Mouse (Mus musculus) heart, adult 9 months (tissue): ENCODE data around the gene Cchcr1.

Source experiments
- DNase-seq, 2 experiments: peaks; one replicate each; pipeline ENCODE4 v3.0.0; 2022; ENCODE audit warnings: low spot score in 2 of 2

Cchcr1 gene

DNA sequence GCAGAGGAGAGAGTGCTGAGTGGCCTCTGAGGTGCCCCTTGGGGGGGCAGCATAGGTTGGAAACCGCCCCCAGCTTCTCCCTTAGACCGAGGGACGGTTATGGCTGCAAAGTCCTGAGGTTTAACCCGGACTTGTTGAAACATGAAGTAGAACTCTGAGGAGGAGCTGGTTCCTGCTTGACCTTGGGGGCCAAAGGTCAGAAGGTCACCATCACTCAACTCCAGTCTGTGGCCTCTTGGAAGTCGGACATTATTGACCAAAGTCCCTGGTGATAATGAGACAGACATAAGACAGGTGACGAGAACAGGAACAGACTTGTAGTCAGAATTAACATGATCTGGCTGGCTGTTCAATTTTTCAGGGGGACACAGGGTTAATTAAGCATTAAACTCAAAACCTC lies 2.1 kb upstream of the Cchcr1 start:
- DNase-seq, result no peak

DNA sequence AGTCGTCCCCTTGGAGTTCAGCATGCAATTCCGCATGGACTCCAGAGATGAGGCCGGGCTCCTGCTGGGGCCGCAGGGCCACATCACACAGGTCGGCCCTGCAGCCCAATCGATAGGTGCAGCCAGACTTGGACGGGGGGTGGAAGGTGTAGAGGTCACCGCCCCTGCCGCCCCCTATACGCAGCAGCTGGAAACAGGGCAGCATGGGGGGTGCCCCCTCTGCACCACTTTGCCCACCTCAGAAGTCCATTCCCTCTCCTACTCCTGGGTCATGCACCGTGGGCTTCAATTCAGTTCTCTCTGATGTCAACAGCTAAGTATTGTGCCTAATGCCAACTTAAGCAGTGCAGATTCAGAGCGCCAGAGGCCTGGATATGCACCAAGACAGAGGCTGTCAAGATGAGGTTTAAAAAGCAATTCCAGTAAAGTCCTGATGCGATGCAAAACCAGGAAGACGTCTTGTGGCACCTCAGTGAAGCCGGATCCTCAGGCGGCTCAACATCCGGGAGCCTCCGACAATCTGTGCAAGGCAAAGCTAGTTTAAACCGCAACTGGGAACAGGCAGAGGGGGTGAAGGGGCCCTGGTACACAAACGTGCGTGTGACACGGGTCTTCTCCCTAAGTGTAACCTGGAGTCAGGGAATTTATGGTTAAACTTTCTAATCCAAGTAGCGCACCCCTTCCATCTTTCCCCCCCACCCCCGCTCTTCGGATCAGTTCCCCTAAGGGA lies 824 bp upstream of the Cchcr1 start:
- no peak for DNase-seq

DNA sequence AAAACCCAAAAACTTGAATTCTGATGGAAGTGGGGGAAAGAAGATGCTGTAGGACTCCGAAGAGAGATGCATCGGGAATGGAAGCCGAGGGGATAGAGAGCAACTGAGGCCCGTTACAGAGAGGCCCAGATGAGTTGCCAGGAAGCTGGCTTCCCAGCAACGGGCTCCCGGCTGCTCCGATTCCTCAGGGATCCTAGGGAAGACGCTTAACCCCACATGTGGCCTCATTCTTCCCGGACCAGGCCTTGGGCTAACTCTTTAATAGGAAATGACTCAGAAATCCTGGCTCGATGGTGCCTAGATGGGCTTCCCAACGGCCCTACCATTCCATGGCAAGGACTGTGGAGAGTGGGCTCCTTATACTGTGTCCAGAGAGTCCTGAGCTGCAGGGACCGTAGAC lies 626 bp downstream of the Cchcr1 start:
- DNase-seq, result peak in 1 of 2 experiments; percentile 24

DNA sequence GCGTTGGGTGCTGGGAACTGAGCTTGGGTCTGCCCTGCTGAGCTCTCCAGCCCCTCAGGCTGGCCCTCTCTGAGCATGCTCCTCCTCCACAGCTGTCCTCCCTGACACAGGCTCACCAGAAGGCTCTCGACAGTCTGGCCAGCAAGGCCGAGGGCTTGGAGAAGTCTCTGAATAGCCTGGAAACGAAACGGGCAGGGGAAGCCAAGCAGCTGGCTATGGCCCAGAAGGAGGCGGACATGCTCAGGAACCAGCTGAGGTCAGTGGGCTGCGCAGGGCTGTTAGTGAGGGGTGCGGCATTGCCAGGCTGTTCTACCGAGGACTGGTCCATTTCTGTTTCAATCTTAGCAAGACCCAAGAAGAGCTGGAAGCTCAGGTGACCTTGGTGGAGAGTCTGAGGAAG lies 7.5 kb downstream of the Cchcr1 start:
- no peak for DNase-seq

DNA sequence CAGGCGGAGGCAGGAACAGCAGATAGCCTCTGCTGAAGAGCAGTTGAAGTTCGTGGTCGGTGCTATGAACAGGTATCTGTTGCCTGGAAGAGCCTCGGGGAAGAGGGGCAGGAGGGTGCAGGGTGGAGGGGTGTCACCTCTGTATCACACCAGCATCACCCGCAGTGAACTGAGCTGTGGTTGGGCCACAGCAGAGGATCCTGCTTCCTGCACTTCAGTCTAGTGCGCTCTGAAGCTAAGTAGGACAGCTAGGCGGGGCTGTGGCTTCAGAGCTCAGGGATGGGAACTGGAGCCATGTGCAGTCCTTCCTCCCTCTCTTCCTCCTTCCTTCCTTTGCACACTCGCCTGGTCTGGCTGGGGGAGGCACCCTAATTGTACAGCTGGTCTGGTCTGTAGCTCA lies 9.7 kb downstream of the Cchcr1 start:
- no peak for DNase-seq

DNA sequence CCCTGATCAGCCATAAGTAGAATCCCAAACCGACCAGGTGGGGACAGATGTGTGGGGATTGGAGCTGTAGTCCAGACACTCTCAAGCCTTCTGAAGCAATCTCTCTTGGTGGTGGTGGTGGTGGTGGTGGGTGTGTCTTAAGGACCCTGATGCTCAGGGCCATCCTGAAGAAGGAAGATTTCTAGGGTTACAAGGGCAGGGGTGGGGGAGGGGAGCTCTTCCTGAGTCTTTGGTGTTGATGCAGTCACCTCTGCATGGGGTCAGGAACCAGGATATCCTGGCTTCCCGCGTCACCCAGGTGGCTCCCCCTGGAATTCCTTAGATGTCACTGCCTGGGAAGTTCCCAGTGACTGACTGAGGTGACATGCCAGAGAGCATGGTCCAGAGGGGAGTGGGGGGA lies 15.5 kb downstream of the Cchcr1 start:
- no peak for DNase-seq

DNA sequence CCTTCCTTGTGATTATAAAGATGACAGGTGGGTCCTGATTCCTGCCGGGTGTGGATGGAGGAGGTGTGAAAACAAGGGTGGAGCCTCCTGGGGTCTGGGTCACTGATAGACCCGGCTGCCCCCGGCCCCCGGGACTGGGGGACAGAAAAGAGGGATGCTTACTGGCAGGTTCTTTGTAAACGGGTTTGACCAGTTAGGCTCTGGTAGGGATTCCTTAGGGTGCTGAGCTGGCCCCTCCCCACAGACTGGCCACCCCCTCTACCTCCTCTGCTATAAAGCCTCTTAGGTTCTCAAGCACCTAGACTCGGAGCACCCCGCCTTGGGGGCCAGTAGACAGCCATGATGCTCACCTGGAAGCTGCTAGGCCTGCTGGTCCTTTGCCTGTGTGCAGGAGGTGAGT lies 16.0 kb downstream of the Cchcr1 start, which contains the start of gene Psors1c2:
Gene Psors1c2, plus strand, starts transcription at position 301 of the 400 bp plus-strand sequence.
- DNase-seq, result no peak

DNA sequence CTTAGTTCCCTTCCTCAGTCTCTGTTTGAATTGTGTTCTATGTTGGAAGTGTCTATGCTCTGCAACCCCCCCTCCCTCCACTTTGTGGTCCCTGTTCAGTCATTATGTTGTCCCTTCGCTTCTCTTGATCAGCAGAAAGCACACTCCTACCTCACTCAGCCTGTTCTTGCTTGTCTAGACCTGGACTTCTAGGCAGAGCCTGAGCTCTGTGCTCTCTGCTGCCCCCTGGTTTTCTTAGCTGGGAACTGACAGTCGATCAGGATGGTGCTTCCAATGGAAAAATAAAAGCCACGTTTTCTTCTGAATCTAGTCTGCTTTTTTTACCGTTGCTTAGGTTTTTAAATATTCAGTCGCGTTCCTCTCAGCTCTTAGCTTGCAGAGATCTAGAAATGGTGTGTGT lies 17.4 kb downstream of the Cchcr1 start:
- peak; percentile 31 to 56 for DNase-seq

DNA sequence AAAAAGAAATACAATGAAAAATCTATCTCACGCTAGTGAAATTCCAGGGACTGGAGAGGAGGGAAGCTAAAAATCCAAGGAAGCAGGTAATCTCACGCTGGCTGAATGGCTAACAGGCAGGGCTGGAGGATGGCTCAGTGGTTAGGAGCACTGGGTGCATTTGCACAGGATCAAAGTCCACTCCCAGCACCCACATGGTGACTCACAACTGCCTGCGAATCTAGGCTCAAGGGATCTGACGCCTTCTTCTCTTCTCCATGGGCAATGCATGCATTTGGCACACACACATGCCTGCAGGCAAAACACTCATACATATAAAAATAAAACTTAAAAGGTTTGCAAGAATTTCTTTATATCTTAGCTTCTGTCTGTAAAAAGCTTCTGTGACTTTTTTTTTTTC lies 20.5 kb downstream of the Cchcr1 start:
- no peak for DNase-seq

DNA sequence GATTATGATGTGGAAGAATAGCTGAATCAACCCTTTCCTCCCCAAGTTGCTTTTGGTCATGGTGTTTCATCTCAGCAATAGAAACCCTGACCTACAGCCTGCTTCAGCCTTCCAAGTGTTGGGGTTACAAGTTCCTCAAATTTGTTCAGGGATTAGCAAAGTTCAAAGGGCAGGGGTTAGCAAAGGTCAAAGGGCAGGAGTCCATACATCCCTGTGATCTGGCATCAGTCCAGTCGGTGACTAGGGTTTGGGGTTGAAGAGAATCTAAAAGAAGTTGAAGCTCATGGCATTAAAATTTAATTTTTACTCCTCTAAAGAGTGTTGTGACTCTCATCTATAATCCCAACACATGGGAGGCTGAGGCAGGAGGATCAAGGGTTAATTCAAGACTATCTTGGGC lies 21.6 kb downstream of the Cchcr1 start:
- no peak for DNase-seq

DNA sequence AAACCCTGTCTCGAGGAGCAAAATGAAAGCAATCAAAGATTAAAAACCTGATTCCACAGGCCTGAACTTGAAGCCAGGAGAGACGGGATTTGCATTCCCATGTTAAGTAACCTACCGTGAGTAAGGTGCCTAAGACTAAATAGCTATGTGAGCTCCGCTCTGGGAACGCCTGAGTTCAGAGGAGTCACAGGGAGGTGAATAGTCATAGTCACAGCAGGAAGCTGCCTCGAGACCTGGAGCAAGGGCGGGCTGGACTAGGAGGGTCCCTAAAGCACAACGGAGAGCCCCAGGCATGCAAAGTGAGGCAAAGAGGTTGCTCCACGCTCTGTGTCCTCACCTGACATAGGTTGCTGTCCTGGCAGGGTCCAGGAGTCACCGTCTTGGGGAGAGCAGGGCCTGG lies 22.6 kb downstream of the Cchcr1 start:
- no peak for DNase-seq

DNA sequence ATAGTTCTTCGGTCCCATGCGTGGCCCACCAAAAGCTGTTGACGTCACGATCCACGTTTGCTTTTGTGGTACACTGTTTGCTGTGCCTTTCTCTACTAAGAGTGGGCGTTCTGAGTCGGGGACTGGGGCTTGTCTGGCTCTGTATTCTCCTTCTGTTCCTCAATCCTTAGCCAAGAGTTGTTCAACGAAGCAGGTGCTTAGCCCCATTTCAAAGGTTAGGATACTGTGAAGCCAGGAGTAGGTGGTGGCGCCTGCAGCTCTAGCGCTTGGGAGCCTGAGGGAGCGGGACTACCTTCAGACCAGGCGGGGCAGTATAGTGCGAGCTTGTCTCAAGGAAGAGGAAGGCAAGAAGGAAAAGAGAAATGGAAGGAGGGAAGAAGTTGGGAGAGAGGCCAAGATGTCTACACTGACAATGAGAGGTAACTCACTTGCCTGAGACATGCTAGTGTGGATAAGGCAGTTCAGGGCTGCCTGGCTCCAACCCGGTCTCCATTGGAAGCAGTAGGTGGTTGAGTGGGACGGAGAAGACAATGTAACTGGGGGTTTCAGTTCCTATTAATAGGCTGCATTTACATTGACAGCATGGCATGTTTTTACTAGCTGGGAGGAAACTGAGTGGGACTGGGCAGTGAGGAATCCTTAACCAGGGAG lies 26.0 kb downstream of the Cchcr1 start:
- no peak for DNase-seq

DNA sequence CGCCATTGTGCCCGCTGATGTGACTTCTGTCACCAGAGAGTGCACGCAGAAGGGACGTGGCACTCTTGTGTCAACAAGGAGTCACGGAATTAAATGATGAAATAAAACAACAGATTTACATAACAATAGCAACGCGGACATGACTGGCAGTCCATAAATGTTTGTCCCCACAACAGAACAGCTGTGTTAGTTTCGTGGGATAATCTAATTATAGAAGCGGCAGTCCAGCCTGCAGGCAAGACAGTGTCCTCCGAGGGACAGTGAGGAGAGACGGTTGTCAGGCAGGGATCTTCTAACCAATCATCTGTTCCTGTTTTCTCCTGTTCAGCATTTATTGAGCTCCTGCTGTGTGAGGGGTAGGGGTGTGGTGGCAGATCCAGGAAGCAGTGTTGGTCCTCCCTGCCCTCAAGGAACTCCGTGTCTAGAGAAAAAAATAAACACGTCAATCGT lies 26.5 kb downstream of the Cchcr1 start:
- DNase-seq, result no peak

DNA sequence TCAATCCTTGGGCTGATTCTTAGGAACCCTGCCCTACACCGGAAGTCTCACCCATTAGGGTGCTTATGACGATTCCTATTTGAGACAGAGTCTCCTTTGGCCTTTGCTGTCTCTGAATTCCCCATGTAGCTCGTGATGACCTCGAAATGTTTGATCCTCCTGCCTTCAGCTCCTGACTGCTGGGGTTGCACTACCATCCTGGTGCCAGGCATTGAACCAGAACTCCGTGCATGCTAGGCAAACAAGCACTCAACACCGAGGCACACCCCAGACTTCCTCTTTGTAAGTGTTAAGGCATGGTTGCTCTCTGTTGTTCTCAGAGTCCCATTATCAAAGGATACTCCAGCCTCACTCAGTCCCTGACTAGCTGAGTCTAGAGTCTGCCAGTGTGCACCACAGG lies 27.1 kb downstream of the Cchcr1 start:
- no peak for DNase-seq

DNA sequence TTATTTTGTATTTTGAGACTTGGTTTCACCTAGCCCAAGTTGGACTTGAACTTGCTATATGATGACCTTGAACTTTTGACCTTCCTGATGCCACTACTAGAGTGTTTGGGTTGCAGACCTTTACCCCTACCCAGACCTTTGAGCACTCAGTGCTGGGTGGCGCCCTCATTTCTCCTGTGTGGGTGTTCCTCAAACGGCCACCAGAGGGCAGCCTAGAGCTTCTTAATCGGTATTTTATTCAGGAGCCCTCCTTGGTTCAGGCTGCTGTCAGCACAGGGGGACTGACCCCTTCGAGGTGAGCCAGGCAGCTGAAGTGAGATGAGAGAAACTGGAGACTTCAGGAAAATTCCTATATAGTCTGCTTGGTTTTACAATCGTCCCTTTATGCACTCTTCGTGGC lies 27.8 kb downstream of the Cchcr1 start:
- DNase-seq, result peak in 1 of 2 experiments; percentile 32

DNA sequence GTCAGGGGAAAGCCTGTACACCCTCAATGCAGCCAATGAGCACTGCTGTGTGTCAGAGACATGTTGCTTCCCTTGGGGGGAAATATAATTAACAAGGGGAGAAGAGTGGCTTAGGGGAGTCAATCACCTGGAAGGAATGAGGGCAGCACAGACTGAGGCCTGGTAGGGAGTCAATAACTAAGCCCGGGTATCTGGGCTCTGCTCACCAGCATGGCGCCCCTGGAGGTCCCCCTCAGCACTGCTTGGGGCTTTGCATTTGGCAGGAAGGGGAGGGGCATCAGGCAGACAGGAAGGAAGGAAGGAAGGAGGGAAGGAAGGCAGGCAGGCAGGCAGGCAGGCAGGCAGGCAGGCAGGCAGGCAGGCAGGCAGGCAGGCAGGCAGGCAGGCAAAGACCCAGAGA lies 30.6 kb downstream of the Cchcr1 start:
- DNase-seq, result no peak

DNA sequence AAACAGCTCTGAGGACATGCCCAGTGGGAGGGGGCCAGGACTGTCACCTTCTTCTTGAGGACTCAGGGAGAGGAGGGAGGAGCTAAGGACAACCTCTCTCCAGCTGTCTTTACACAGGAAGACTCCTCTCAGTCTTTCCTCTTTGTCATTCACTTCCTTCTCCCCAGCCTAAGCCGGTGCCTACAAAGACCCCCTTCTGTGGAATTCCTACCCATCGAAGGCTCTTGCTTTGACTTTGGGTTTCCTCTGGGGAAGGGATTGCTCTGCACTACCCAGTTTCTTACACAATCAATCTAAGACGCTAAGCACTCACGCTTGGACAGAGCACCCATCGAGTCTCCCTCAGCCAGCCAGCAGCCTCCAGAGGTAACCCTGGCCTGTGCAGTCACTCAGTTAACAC lies 31.7 kb downstream of the Cchcr1 start:
- no peak for DNase-seq

DNA sequence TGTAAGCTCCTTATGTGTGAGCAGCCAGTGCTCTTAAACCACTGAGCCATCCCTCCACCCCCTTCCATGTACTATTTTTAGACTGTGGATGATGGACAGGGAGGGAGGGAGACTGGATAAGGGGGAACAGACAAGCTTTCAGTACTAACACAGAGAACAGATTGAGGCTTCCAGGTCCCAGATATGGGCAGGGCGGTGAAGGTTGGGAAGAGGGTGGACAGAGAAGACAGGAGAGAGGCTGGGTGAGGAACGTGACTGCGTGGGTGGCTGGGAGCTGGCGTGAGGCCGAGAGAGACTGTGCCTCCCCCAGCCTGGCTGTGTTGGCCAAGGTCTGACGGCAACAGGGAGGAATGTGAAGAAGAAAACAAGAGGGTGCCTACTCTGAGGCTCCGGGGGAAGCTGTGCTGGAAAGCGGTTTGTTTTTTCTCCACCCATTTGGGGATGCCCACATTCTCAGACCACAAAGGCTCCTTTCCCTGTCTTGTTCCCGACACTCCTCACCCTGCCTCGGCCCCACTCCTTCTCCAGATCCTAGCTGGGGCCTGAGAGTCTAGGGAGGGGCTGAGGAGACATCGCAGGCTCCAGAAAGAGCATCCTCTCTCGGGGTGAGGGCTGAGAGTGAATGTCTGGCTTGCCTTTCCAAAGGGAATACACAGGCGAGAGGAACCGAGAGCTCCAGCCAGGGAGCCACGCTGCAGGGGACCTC lies 32.7 kb downstream of the Cchcr1 start:
- peak; percentile 83 to 89 for DNase-seq

DNA sequence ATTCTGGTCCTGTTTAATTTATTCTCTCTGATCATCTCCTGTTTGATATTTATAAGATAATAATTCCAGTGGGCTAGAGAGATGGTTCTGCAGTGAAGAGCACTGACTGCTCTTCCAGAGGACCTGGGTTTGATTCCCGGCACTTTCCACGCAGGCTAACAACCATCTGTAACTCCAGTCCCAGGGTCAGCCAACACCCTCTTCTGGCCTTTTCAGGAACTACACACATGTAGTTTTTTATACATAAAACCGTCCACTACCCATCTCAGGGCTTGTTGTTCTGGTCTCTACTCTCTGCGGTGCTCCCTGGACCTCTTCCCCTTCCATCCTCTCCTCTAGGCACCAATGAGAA lies 33.2 kb downstream of the Cchcr1 start:
- DNase-seq, result no peak

DNA sequence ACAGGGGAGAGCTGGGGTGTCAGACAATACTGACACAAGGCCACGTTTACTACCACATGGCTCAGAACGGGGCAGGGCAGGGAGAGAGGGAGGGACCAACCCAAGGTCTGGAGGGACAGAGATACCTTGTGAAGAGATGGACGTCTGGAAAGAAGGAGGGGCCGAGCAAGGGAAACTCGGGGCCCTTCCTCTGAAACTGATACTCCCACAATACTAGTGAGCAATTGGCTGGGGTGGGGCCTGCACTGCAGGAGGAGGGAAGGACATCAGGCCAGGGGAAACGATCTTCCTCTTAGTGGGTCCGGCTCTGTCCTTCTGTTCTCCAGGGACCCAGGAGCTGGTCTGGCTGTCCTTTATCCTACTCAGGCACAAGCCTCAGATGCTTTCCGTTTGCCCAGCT lies 34.0 kb downstream of the Cchcr1 start:
- DNase-seq, result no peak

DNA sequence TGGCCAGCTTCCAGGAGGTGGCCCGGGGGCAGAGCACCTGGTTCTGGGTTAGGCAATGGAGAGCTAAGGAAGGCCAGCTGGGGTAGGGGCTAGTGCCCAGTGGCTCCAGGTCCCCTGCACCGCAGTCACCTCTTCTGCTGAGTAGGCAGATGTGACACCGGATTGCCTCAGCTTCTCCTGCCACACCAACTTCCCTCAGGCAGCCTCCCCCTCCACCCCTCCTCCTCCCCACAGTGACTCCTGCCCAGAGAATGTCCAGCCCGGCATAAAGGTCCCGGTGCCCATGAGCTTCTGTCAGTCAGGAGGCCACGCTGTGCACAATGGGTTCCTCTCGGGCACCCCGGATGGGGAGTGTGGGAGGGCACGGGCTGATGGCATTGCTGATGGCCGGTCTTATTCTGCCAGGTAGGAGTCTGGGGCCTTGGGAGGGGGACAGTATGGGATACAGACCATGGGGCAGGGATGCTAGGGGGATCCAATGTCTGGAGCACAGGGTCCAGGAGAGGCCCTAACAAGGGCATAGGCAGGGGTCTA lies 35.0 kb downstream of the Cchcr1 start, which contains the start of gene Cdsn:
Gene Cdsn, plus strand, starts transcription at position 248 of the 534 bp plus-strand sequence.
- no peak for DNase-seq

DNA sequence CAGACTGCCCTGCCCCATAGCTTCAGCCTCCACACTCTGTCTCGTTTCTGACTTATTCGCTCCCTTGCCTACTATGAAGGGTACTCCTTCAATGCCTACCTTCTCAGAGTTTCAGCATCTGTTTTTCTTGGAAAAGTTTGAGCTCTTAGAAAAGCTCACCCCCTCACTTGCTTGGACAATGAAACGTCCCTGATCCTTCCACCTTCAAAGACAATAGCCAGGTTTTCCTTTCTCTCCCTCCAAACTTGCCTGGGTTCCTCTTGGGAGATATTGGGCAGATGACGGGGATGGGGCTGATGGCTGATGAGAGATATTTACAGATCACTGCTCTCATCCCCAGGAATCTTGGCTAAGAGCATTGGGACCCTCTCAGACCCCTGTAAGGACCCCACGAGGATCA lies 37.4 kb downstream of the Cchcr1 start:
- no peak for DNase-seq
